Mouse (Mus musculus) liver, postnatal 0 days (tissue): ENCODE data around the gene Btnl9. TPM values are rescaled to one million over a fixed set of nuclear protein-coding genes. Genes with fewer than 3 reads are reported as not detected.
"Not testable (repeated sequence)": the region's sequence is repeated elsewhere in the genome, so short reads cannot be mapped to it uniquely, and the experiment has no call there.

Experiments used
- ATAC-seq: fragments of 200-750 bp; cut with Nextera tagmentation; 2 replicates; pipeline ENCODE4 v1.8.0; 2017; ENCODE audit warnings: mild to moderate bottlenecking, moderate library complexity
- DNase-seq: peaks from one replicate; pipeline ENCODE4 v3.0.0-alpha.2; 2016
- H3K27ac ChIP-seq: fragments of 300-500 bp; sonication (generic); 2 replicates; pipeline ENCODE4 v1.5.1; 2014; ENCODE audit warnings: antibody characterized with exemption, moderate library complexity, mild to moderate bottlenecking, low read depth
- H3K27me3 ChIP-seq: fragments of 300-500 bp; sonication (generic); 2 replicates; pipeline ENCODE4 v1.6.1; 2014; ENCODE audit warnings: low read length, control low read depth, mixed read lengths; ENCODE audit not compliant: insufficient read depth
- H3K36me3 ChIP-seq: fragments of 300-500 bp; sonication (generic); replicated peaks from 2 replicates; pipeline ENCODE4 v1.6.1; 2014; ENCODE audit warnings: mild to moderate bottlenecking, control low read depth, low read length, moderate library complexity, mixed read lengths; ENCODE audit not compliant: insufficient read depth
- H3K4me1 ChIP-seq: fragments of 300-500 bp; sonication (generic); 2 replicates; pipeline ENCODE4 v1.6.1; 2014; ENCODE audit warnings: antibody characterized with exemption, mild to moderate bottlenecking, control low read depth; ENCODE audit not compliant: insufficient read depth
- H3K4me2 ChIP-seq: fragments of 300-500 bp; sonication (generic); 2 replicates; pipeline ENCODE4 v1.6.1; 2014; ENCODE audit warnings: low read depth, mild to moderate bottlenecking, low read length, moderate library complexity, mixed read lengths
- H3K4me3 ChIP-seq: fragments of 300-500 bp; sonication (generic); 2 replicates; pipeline ENCODE4 v1.5.1; 2014; ENCODE audit warnings: low read depth, low read length
- H3K9ac ChIP-seq: fragments of 300-500 bp; sonication (generic); replicated peaks from 2 replicates; pipeline ENCODE4 v1.6.1; 2014; ENCODE audit warnings: mild to moderate bottlenecking, moderate library complexity
- H3K9me3 ChIP-seq: fragments of 300-500 bp; sonication (generic); 2 replicates; pipeline ENCODE4 v1.6.1; 2016; ENCODE audit warnings: mild to moderate bottlenecking, control low read depth, low read length, mixed read lengths
- CTCF ChIP-seq: sonication (generic); IDR thresholded peaks from 2 replicates; pipeline ENCODE4 v1.5.1; 2016; ENCODE audit warnings: antibody characterized with exemption, low read depth
- EP300 ChIP-seq: IDR thresholded peaks from 2 replicates; pipeline ENCODE4 v1.6.1; 2016; ENCODE audit warnings: antibody characterized with exemption, low read depth, mild to moderate bottlenecking
- WGBS: fragments of 180-500 bp; shearing (Covaris S2); extraction: QIAGEN DNeasy Blood & Tissue Kit; methylation state at CpG from one replicate; pipeline ENCODE4 v1.1.7; 2014; ENCODE audit not compliant: insufficient replicate concordance; 5-methylcytosine and 5-hydroxymethylcytosine counted together
- polyA plus RNA-seq: library from polyadenylated mRNA; unstranded; fragments of >200 nt; fragmentation: Nextera tagmentation; extraction: Ambion mirVana; gene quantifications from 2 replicates; pipeline ENCODE4 v1.2.1, GENCODE M21; 2015

The Btnl9 gene
- polyA plus RNA-seq, 1 experiment from 2014 or later: 1.9 TPM

DNA sequence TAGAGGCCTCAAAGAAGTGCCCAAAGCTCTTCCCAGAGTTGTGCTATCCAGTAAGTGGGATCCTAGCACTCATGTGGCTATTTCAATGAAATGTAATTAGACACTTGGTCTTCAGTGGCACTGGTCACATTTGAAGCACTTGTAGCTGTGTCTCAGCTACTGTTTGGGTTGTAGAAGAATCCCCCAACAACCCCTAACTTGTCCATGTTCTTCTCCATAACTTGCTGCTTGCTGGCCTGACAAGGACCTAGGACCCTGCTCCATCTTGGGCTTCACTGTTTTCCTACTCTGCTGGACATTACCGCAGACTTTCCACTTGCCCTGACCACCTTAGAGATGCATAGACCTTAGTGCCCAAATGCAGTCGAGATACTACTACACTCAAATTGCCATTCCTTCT lies 15.1 kb upstream of the Btnl9 start:
- WGBS: 38% methylated on average over 2 of the region's 2 CpGs
- Histone ChIP-seq H3K9ac (peak overlapping the region; percentile 84), H3K27ac (peak overlapping the region; percentile 99), H3K9me3 (no peaks in the 10 kb centered on the region), H3K4me2 (peak overlapping the region; percentile 77), H3K36me3 (no peaks in the 10 kb centered on the region), H3K4me1 (peaks cover 18% of the 10 kb centered on the region), H3K4me3 (peak overlapping the region; percentile 78), H3K27me3 (no peaks in the 10 kb centered on the region)
- DNase-seq (no peak), ATAC-seq (no peak)
- TF ChIP-seq CTCF: no peak
- no peak for TF ChIP-seq EP300

GRCm38 (mm10) chr11:49201142-49201541 lies 14.2 kb upstream of the Btnl9 start:
- no peak overlapping the region for H3K4me3 ChIP-seq

DNA sequence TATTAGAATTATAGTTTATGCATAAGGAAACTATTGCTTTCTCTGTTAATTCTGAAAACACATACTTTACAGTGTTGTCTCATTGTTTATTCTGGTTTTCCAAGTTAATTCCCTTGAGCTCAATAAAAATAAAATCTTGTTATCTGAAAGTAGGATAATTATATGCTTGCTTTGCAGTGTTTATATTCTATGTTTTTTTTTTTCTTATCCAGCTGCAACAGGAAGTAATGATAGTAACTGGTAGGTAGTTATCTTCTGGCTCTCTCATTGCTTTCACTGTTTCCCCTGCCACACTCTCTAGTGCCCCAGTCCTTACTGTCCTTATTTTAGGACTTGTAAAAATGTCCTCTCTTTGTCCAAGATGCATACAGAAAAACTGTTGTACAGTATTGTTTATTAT lies 13.7 kb upstream of the Btnl9 start:
- Histone ChIP-seq H3K4me3 (no peak overlapping the region), H3K36me3 (no peaks in the 10 kb centered on the region), H3K27ac (no peak overlapping the region), H3K4me1 (peaks cover 16% of the 10 kb centered on the region), H3K9me3 (no peaks in the 10 kb centered on the region), H3K9ac (no peak overlapping the region), H3K27me3 (no peaks in the 10 kb centered on the region), H3K4me2 (no peak overlapping the region)
- ATAC-seq (no peak), DNase-seq (no peak)
- TF ChIP-seq EP300 (no peak), CTCF (no peak)

More at GRCm38 (mm10) chr11:49201142-49201541, 14.2 kb upstream of the Btnl9 start:
- Histone ChIP-seq H3K4me2 (peak overlapping the region; percentile 77), H3K36me3 (no peaks in the 10 kb centered on the region), H3K9me3 (no peaks in the 10 kb centered on the region), H3K27ac (peak overlapping the region; percentile 50; the same call in 1 of the 2 replicates), H3K27me3 (no peaks in the 10 kb centered on the region), H3K4me1 (peaks cover 16% of the 10 kb centered on the region), H3K9ac (no peak overlapping the region)
- TF ChIP-seq CTCF: no peak
- TF ChIP-seq EP300: no peak
- ATAC-seq (no peak), DNase-seq (no peak)

DNA sequence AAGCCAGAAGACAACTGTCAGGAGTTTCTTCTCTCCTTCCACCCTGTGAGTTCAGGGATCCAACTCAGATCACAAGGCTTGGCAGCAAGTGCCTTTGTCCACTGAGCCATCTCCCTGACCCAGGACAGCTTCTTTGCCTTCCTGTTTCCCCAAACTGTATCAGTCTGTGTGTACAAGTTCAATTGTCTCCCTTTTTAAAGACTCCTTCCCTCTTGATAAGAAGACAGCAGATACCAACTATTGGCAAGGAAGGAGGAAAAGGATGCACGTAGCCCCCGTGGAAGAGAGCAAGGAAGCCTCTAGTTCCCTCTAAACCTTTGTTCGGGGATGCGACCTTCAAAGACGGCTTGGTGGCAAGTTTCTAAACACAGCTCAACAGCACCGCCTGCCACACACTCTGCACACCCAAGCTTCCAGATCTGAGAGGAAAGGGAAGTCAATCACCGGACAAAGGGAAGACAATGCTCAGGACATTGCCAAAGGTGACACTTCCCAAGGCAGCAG lies 8.9 kb upstream of the Btnl9 start:
- ATAC-seq (peak; percentile 49; the same call in 1 of the 2 replicates), DNase-seq (no peak)
- Histone ChIP-seq H3K36me3 (no peaks in the 10 kb centered on the region), H3K27ac (peak overlapping the region; percentile 39; the same call in 1 of the 2 replicates), H3K4me2 (no peak overlapping the region), H3K4me1 (no peaks in the 10 kb centered on the region), H3K27me3 (no peaks in the 10 kb centered on the region), H3K9me3 (no peaks in the 10 kb centered on the region), H3K4me3 (no peak overlapping the region), H3K9ac (no peak overlapping the region)
- WGBS: 34% methylated on average over 7 of the region's 7 CpGs
- no peak for TF ChIP-seq EP300
- TF ChIP-seq CTCF: peak; percentile 31; the same call in 1 of the 2 replicates

- not testable (repeated sequence) for H3K27me3 ChIP-seq, H3K27ac ChIP-seq, H3K36me3 ChIP-seq, H3K9me3 ChIP-seq, H3K4me2 ChIP-seq, H3K4me3 ChIP-seq, H3K4me1 ChIP-seq, DNase-seq, ATAC-seq, H3K9ac ChIP-seq
- 95% methylated on average over 9 of the region's 9 CpGs for WGBS
Measured at GRCm38 (mm10) chr11:49194771-49195170, 7.8 kb upstream of the Btnl9 start.

DNA sequence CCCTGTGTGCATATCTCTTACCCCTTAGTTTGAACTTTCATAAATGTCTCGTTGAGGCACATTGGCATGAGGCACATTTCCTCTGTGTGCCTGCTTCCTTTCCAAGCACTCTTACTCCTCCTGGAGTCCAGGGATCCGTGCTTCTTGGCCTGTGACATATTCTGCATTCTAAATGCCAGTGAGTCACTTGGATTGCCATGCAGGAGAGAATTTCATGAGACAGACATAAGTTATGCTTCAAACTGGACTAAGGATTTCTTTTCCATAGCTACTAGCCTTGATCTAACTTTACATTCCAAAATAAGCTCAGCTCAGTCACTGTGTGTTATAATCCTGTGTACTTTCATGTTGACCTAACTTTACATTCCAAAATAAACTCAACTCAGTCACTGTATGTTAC lies 4.1 kb upstream of the Btnl9 start:
- H3K27me3 ChIP-seq: no peaks in the 10 kb centered on the region
- H3K9ac ChIP-seq: no peak overlapping the region
- H3K4me3 ChIP-seq: no peak overlapping the region
- TF ChIP-seq CTCF: no peak
- no peak for TF ChIP-seq EP300
- DNase-seq (no peak), ATAC-seq (no peak)
- H3K9me3 ChIP-seq: no peaks in the 10 kb centered on the region
- H3K27ac ChIP-seq: no peak overlapping the region
- H3K4me2 ChIP-seq: no peak overlapping the region
- no peaks in the 10 kb centered on the region for H3K36me3 ChIP-seq
- 44% methylated on average over 2 of the region's 2 CpGs for WGBS
- H3K4me1 ChIP-seq: no peaks in the 10 kb centered on the region

- 2% methylated on average over 7 of the region's 7 CpGs for WGBS
- Histone ChIP-seq H3K36me3 (no peaks in the 10 kb centered on the region), H3K4me2 (no peak overlapping the region), H3K4me1 (no peaks in the 10 kb centered on the region), H3K27me3 (no peaks in the 10 kb centered on the region), H3K4me3 (no peak overlapping the region), H3K9me3 (no peaks in the 10 kb centered on the region), H3K27ac (no peak overlapping the region), H3K9ac (no peak overlapping the region)
- peak; percentile 71 for DNase-seq
- no peak for ATAC-seq
- TF ChIP-seq EP300 (no peak), CTCF (peak; percentile 83)
Measured at GRCm38 (mm10) chr11:49189737-49190136, 2.8 kb upstream of the Btnl9 start.
